Mouse (Mus musculus) frontal cortex, postnatal 14 days (tissue): ENCODE measurements at regions not wholly inside any gene's neighbourhood (a gene's known extent, or its start where the extent isn't known, plus 50 kb on each side); places are given as distances from the start of the nearest gene placed in this dataset.

Experiments
- DNase-seq, 2 experiments: peaks; one replicate each; pipeline ENCODE4 v3.0.0; 2022; ENCODE audit warnings: low spot score in 2 of 2

GRCm38 (mm10) chr2:30717566-30718328 lies 85.7 kb downstream of the 1700001O22Rik start:
- DNase-seq = no peak

GRCm38 (mm10) chr2:30716580-30717565 lies 86.6 kb downstream of the 1700001O22Rik start:
- no peak for DNase-seq

GRCm38 (mm10) chr2:30715720-30716310 lies 87.6 kb downstream of the 1700001O22Rik start:
- no peak for DNase-seq

- no peak for DNase-seq
Observed at GRCm38 (mm10) chr2:30713535-30713934, 89.9 kb downstream of the 1700001O22Rik start.

GRCm38 (mm10) chr2:30712841-30713401 lies 90.5 kb downstream of the 1700001O22Rik start:
- no peak for DNase-seq

DNA sequence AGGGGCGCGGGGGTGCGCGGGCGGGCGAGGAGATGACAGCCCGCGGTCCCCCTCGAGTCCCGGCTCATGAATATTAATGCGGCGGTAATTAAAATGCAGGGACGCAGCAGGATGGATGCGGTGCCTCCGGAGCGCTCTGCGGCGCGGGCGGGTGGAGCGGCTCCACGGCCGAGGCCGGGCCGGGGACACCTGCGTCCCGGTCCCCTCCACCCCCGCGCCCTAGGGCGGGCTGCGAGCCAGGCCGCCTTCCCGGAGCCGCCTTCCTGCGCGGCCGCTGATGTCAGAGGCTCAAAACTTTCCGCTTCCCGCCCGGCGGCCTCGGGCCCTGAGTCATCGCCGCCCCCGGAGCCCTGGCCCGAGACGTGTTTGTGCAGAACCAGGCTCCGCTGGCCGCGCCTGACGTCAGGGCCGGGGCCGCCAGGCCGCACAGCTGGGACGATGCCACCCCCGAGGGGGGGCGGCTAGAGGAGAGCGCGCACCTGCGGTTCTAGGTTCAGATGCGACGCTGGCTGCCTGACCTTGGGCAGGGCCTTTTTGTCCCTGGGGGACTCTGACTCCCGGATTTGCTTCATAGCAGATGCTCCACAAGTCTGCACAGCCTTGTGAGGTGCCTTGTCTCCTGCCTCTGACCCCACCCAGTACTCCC lies 91.5 kb downstream of the 1700001O22Rik start:
- DNase-seq = peak in 1 of 2 experiments; percentile 62

GRCm38 (mm10) chr2:30711476-30711852 lies 92.0 kb downstream of the 1700001O22Rik start:
- DNase-seq = peak in 1 of 2 experiments; percentile 19

- no peak for DNase-seq
Observed at GRCm38 (mm10) chr2:30710895-30711294, 92.6 kb downstream of the 1700001O22Rik start.

- DNase-seq = no peak
Observed at GRCm38 (mm10) chr2:30709386-30709884, 94.0 kb downstream of the 1700001O22Rik start.

GRCm38 (mm10) chr2:30708762-30709385 lies 94.6 kb downstream of the 1700001O22Rik start:
- no peak for DNase-seq

- peak in 1 of 2 experiments; percentile 67 for DNase-seq
Observed at GRCm38 (mm10) chr2:30708001-30708683, 95.3 kb downstream of the 1700001O22Rik start.

- DNase-seq = peak in 1 of 2 experiments; percentile 38
Observed at GRCm38 (mm10) chr2:30707099-30708000, 96.1 kb downstream of the 1700001O22Rik start.

DNA sequence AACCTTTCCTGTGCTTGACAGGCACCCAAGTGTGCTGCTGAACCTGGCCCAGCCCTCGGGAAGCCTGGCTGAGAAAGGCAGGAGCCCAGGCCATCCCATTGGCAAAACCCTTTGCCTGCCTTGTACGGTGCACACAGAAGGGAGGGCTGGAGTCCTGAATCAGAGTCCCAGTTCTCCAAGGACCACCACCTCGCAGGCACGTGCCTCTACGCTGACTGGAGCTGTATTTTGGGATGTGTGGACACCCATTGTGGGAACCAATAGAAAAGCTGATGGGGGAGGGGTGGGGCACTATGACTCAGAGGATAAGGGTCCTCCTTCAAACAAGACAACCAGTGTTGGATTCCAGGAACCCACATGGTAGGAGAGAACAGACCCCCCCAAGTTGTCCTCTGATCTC lies 97.4 kb downstream of the 1700001O22Rik start:
- no peak for DNase-seq

GRCm38 (mm10) chr2:30703308-30703707 lies 100.2 kb downstream of the 1700001O22Rik start:
- no peak for DNase-seq

DNA sequence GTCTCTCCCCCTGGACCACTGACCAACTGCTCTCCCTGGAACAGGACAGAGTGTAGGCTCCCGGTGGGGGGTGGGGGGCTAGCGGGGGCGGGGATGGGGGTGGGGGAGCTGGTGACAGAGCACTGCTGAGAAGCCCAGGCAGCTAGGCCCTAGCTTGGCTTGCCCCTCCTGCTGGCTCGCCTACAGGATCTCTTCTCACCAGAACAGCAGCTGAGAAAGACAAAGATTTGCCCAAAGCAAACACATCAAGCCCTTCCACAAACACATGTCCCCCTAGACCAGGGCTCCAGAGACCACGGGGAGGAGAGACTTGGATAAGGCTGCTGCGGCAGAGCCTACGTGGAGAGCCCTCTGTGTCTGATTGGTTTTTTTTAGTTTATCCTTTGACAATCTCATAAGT lies 100.8 kb downstream of the 1700001O22Rik start:
- DNase-seq = no peak

DNA sequence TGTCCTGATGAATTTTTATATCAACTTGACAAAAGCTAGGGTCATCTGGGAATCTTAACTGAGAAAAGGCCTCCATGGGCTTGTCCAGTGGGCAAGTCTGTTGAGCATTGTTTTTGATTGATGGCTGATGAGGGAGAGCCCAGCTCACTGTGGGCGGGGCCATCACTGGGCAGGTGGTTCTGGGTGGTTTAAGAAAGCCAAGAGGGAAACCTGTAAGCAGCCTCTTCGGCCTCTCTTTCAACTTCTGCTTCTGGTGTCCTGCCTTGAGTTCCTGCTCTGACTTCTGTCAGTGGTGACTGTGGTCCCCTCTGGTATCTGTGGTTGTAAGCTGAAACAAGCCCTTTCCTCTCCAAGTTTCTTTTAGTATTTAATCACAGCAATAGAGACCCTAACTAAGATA lies 102.6 kb downstream of the 1700001O22Rik start:
- no peak for DNase-seq

GRCm38 (mm10) chr2:30700471-30700870 lies 103.0 kb downstream of the 1700001O22Rik start:
- no peak for DNase-seq

GRCm38 (mm10) chr2:30699797-30700454 lies 103.5 kb downstream of the 1700001O22Rik start:
- DNase-seq = peak; percentile 76 to 78
